Mouse (Mus musculus): ENCODE measurements around the gene Lingo1. TPM values are rescaled to one million over a fixed set of nuclear protein-coding genes. Genes with fewer than 3 reads are reported as not detected.

The Lingo1 gene
- polyA plus RNA-seq, 1 experiment = 0.37 TPM

GRCm38 (mm10) chr9:56828146-56828545 is 31.9 kb upstream of the Lingo1 start:
- Histone ChIP-seq H3K79me2 (ENCODE audit: control insufficient read depth, insufficient read depth) (no peaks in the 10 kb centered on the region), H3K79me3 (ENCODE audit: low read depth) (no peaks in the 10 kb centered on the region), H3K36me3 (ENCODE audit: control insufficient read depth, insufficient read depth) (no peaks in the 10 kb centered on the region), H3K4me3 (ENCODE audit: insufficient read depth, poor library complexity, severe bottlenecking) (no peak overlapping the region), H3K27me3 (ENCODE audit: control insufficient read depth, insufficient read depth, insufficient read length) (peaks cover 19% of the 10 kb centered on the region), H3ac (ENCODE audit: control insufficient read depth, insufficient read length, low read depth) (no peak overlapping the region)
- TF ChIP-seq MYOG (IDR thresholded peaks at IDR 0.05; ENCODE audit: control insufficient read depth, extremely low read depth, insufficient read length) = no peak
- TF ChIP-seq MAX (IDR thresholded peaks at IDR 0.05) = no peak
- TF ChIP-seq USF1 (IDR thresholded peaks at IDR 0.05; ENCODE audit: low read depth) = no peak
- TF ChIP-seq FOSL1 (IDR thresholded peaks at IDR 0.05; ENCODE audit: insufficient read depth, low read length, poor library complexity, severe bottlenecking) = no peak
- TF ChIP-seq CEBPB (IDR thresholded peaks at IDR 0.05; ENCODE audit: low read depth) = no peak
- TF ChIP-seq MYOD1 (IDR thresholded peaks at IDR 0.05; ENCODE audit: control insufficient read depth, insufficient read length, low read depth) = no peak
- no peak for TF ChIP-seq CTCF (IDR thresholded peaks at IDR 0.05; ENCODE audit: control insufficient read depth, insufficient read depth, insufficient read length)

GRCm38 (mm10) chr9:56825476-56826213 is 29.4 kb upstream of the Lingo1 start:
- TF ChIP-seq CTCF (IDR thresholded peaks at IDR 0.05; ENCODE audit: control insufficient read depth, insufficient read depth, insufficient read length) (no peak), CEBPB (IDR thresholded peaks at IDR 0.05; ENCODE audit: low read depth) (no peak), USF1 (IDR thresholded peaks at IDR 0.05; ENCODE audit: low read depth) (no peak), MYOG (IDR thresholded peaks at IDR 0.05; ENCODE audit: control insufficient read depth, extremely low read depth, insufficient read length) (no peak), MYOD1 (IDR thresholded peaks at IDR 0.05; ENCODE audit: control insufficient read depth, insufficient read length, low read depth) (no peak)
- Histone ChIP-seq H3K79me3 (ENCODE audit: low read depth) (no peaks in the 10 kb centered on the region), H3K79me2 (ENCODE audit: control insufficient read depth, insufficient read depth) (no peaks in the 10 kb centered on the region), H3ac (ENCODE audit: control insufficient read depth, insufficient read length, low read depth) (no peak overlapping the region), H3K27me3 (ENCODE audit: control insufficient read depth, insufficient read depth, insufficient read length) (peaks cover 22% of the 10 kb centered on the region), H3K4me3 (ENCODE audit: insufficient read depth, poor library complexity, severe bottlenecking) (no peak overlapping the region), H3K36me3 (ENCODE audit: control insufficient read depth, insufficient read depth) (no peaks in the 10 kb centered on the region)

GRCm38 (mm10) chr9:56824900-56825299 is 28.6 kb upstream of the Lingo1 start:
- Histone ChIP-seq H3K27me3 (ENCODE audit: control insufficient read depth, insufficient read depth, insufficient read length) (peaks cover 19% of the 10 kb centered on the region), H3K79me3 (ENCODE audit: low read depth) (no peaks in the 10 kb centered on the region), H3K4me3 (ENCODE audit: insufficient read depth, poor library complexity, severe bottlenecking) (no peak overlapping the region), H3K79me2 (ENCODE audit: control insufficient read depth, insufficient read depth) (no peaks in the 10 kb centered on the region), H3K36me3 (ENCODE audit: control insufficient read depth, insufficient read depth) (no peaks in the 10 kb centered on the region), H3ac (ENCODE audit: control insufficient read depth, insufficient read length, low read depth) (no peak overlapping the region)
- TF ChIP-seq USF1 (IDR thresholded peaks at IDR 0.05; ENCODE audit: low read depth) (no peak), MYOG (IDR thresholded peaks at IDR 0.05; ENCODE audit: control insufficient read depth, extremely low read depth, insufficient read length) (no peak), MAX (IDR thresholded peaks at IDR 0.05) (no peak)

- H3K36me3 ChIP-seq (ENCODE audit: control insufficient read depth, insufficient read depth) = no peaks in the 10 kb centered on the region
- H3K27me3 ChIP-seq (ENCODE audit: control insufficient read depth, insufficient read depth, insufficient read length) = peaks cover 45% of the 10 kb centered on the region
- TF ChIP-seq MYOG (IDR thresholded peaks at IDR 0.05; ENCODE audit: control insufficient read depth, extremely low read depth, insufficient read length) (no peak), CEBPB (IDR thresholded peaks at IDR 0.05; ENCODE audit: low read depth) (no peak), CTCF (IDR thresholded peaks at IDR 0.05; ENCODE audit: control insufficient read depth, insufficient read depth, insufficient read length) (no peak), USF1 (IDR thresholded peaks at IDR 0.05; ENCODE audit: low read depth) (no peak), FOSL1 (IDR thresholded peaks at IDR 0.05; ENCODE audit: insufficient read depth, low read length, poor library complexity, severe bottlenecking) (no peak), MYOD1 (IDR thresholded peaks at IDR 0.05; ENCODE audit: control insufficient read depth, insufficient read length, low read depth) (no peak), MAX (IDR thresholded peaks at IDR 0.05) (no peak)
- H3K4me3 ChIP-seq (ENCODE audit: insufficient read depth, poor library complexity, severe bottlenecking) = no peak overlapping the region
- H3ac ChIP-seq (ENCODE audit: control insufficient read depth, insufficient read length, low read depth) = no peak overlapping the region
- H3K79me3 ChIP-seq (ENCODE audit: low read depth) = no peaks in the 10 kb centered on the region
- no peaks in the 10 kb centered on the region for H3K79me2 ChIP-seq (ENCODE audit: control insufficient read depth, insufficient read depth)
Observed at GRCm38 (mm10) chr9:56810916-56811315, 14.6 kb upstream of the Lingo1 start.

GRCm38 (mm10) chr9:56807990-56808389 is 11.7 kb upstream of the Lingo1 start:
- H3K79me2 ChIP-seq (ENCODE audit: control insufficient read depth, insufficient read depth) = no peaks in the 10 kb centered on the region

GRCm38 (mm10) chr9:56803146-56803545 is 6.9 kb upstream of the Lingo1 start:
- Histone ChIP-seq H3K79me2 (ENCODE audit: control insufficient read depth, insufficient read depth) (no peaks in the 10 kb centered on the region), H3K27me3 (ENCODE audit: control insufficient read depth, insufficient read depth, insufficient read length) (peaks cover 51% of the 10 kb centered on the region), H3K4me3 (ENCODE audit: insufficient read depth, poor library complexity, severe bottlenecking) (no peak overlapping the region), H3K36me3 (ENCODE audit: control insufficient read depth, insufficient read depth) (no peaks in the 10 kb centered on the region), H3ac (ENCODE audit: control insufficient read depth, insufficient read length, low read depth) (no peak overlapping the region), H3K79me3 (ENCODE audit: low read depth) (no peaks in the 10 kb centered on the region)
- TF ChIP-seq MYOG (IDR thresholded peaks at IDR 0.05; ENCODE audit: control insufficient read depth, extremely low read depth, insufficient read length) (no peak), MAX (IDR thresholded peaks at IDR 0.05) (no peak), CTCF (IDR thresholded peaks at IDR 0.05; ENCODE audit: control insufficient read depth, insufficient read depth, insufficient read length) (no peak), USF1 (IDR thresholded peaks at IDR 0.05; ENCODE audit: low read depth) (no peak), MYOD1 (IDR thresholded peaks at IDR 0.05; ENCODE audit: control insufficient read depth, insufficient read length, low read depth) (no peak), FOSL1 (IDR thresholded peaks at IDR 0.05; ENCODE audit: insufficient read depth, low read length, poor library complexity, severe bottlenecking) (no peak), CEBPB (IDR thresholded peaks at IDR 0.05; ENCODE audit: low read depth) (no peak)

More at GRCm38 (mm10) chr9:56807990-56808389, 11.7 kb upstream of the Lingo1 start:
- no peak for TF ChIP-seq USF1 (IDR thresholded peaks at IDR 0.05; ENCODE audit: low read depth)
- TF ChIP-seq CEBPB (IDR thresholded peaks at IDR 0.05; ENCODE audit: low read depth) = no peak
- TF ChIP-seq MYOG (IDR thresholded peaks at IDR 0.05; ENCODE audit: control insufficient read depth, extremely low read depth, insufficient read length) = no peak
- no peak for TF ChIP-seq FOSL1 (IDR thresholded peaks at IDR 0.05; ENCODE audit: insufficient read depth, low read length, poor library complexity, severe bottlenecking)
- no peak for TF ChIP-seq MYOD1 (IDR thresholded peaks at IDR 0.05; ENCODE audit: control insufficient read depth, insufficient read length, low read depth)
- TF ChIP-seq MAX (IDR thresholded peaks at IDR 0.05) = no peak
- TF ChIP-seq CTCF (IDR thresholded peaks at IDR 0.05; ENCODE audit: control insufficient read depth, insufficient read depth, insufficient read length) = no peak
- Histone ChIP-seq H3K36me3 (ENCODE audit: control insufficient read depth, insufficient read depth) (no peaks in the 10 kb centered on the region), H3K79me3 (ENCODE audit: low read depth) (no peaks in the 10 kb centered on the region), H3K4me3 (ENCODE audit: insufficient read depth, poor library complexity, severe bottlenecking) (no peak overlapping the region), H3K27me3 (ENCODE audit: control insufficient read depth, insufficient read depth, insufficient read length) (peaks cover 36% of the 10 kb centered on the region), H3ac (ENCODE audit: control insufficient read depth, insufficient read length, low read depth) (no peak overlapping the region)

Measured in C2C12 (cell line).